Mouse (Mus musculus) embryonic facial prominence, embryonic 10.5 days (tissue): ENCODE measurements around the gene Gm49388. TPM values are rescaled to one million over a fixed set of nuclear protein-coding genes. Genes with fewer than 3 reads are reported as not detected.
A peak's percentile ranks its signal among the peaks of the same experiment; 100 is the strongest.
"Not testable (repeated sequence)": the region's sequence is repeated elsewhere in the genome, so short reads cannot be mapped to it uniquely, and the experiment has no call there.

Source experiments
- DNase-seq: peaks from one replicate; pipeline ENCODE4 v3.0.0-alpha.2; 2017; ENCODE audit warnings: low spot score
- H3K27ac ChIP-seq: fragments of 300-500 bp; sonication (generic); replicated peaks from 2 replicates; pipeline ENCODE4 v1.5.1; 2016; ENCODE audit warnings: mild to moderate bottlenecking
- H3K27me3 ChIP-seq: fragments of 300-500 bp; sonication (generic); replicated peaks from 2 replicates; pipeline ENCODE4 v1.6.1; 2016; ENCODE audit warnings: low read depth, mild to moderate bottlenecking; ENCODE audit not compliant: poor library complexity, severe bottlenecking
- H3K36me3 ChIP-seq: fragments of 300-500 bp; sonication (generic); replicated peaks from 2 replicates; pipeline ENCODE4 v1.6.1; 2016; ENCODE audit warnings: mild to moderate bottlenecking, moderate library complexity
- H3K4me1 ChIP-seq: fragments of 300-500 bp; sonication (generic); 2 replicates; pipeline ENCODE4 v1.6.1; 2016
- H3K4me3 ChIP-seq: fragments of 300-500 bp; sonication (generic); 2 replicates; pipeline ENCODE4 v1.5.1; 2016; ENCODE audit warnings: mild to moderate bottlenecking, moderate library complexity
- H3K9me3 ChIP-seq: fragments of 300-500 bp; sonication (generic); 2 replicates; pipeline ENCODE4 v1.6.1; 2016; ENCODE audit warnings: mild to moderate bottlenecking
- WGBS: fragments of 180-500 bp; shearing (Covaris S2); methylation state at CpG from one replicate; pipeline ENCODE4 v1.1.7; 2016; 5-methylcytosine and 5-hydroxymethylcytosine counted together
- polyA plus RNA-seq: library from polyadenylated mRNA; unstranded; fragments of >200 nt; fragmentation: Nextera tagmentation; extraction: Ambion mirVana; gene quantifications from 2 replicates; pipeline ENCODE4 v1.2.1, GENCODE M21; 2016

The Gm49388 gene
- polyA plus RNA-seq, 1 experiment from 2014 or later, result not detected

DNA sequence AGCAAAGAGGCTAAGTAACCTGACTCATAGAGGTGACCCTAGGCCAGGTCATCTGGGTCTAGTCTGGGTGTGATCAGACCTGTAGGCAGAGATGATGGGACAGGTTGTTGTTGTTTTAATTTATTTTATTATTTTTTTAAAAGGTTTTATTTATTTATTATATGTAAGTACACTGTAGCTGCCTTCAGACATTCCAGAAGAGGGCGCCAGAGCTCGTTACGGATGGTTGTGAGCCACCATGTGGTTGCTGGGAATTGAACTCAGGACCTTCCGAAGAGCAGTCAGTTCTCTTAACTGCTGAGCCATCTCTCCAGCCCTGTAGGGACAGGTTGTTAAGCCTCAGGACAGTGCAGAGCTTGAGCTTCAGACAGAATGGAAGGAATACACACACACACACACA lies 52.5 kb downstream of the Gm49388 start:
- H3K36me3 ChIP-seq, H3K27me3 ChIP-seq, H3K27ac ChIP-seq, H3K4me3 ChIP-seq, DNase-seq, H3K9me3 ChIP-seq: not testable (repeated sequence)
- 77% methylated on average over 4 of the region's 4 CpGs for WGBS
- peaks cover 14% of the 10 kb centered on the region for H3K4me1 ChIP-seq

DNA sequence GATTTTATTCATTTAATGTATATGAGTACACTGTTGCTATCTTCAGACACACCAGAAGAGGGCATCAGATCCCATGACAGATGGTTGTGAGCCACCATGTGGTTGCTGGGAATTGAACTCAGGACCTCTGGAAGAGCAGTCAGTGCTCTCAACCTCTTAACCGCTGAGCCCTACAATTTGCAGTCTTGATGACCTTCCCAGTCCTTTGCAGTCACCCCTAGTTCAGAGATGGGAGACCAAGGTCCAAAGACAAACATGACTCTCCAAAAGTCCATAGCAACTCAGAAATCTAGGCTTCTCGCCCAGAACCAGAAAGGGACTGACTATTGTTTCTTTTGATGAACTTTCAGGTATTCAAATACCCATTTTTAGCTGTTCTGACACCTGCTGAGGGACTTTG lies 54.6 kb downstream of the Gm49388 start:
- not testable (repeated sequence) for H3K27me3 ChIP-seq, DNase-seq, H3K4me3 ChIP-seq, H3K27ac ChIP-seq, H3K9me3 ChIP-seq
- 76% methylated on average over 2 of the region's 2 CpGs for WGBS
- peaks cover 15% of the 10 kb centered on the region for H3K36me3 ChIP-seq
- peaks cover 15% of the 10 kb centered on the region for H3K4me1 ChIP-seq

DNA sequence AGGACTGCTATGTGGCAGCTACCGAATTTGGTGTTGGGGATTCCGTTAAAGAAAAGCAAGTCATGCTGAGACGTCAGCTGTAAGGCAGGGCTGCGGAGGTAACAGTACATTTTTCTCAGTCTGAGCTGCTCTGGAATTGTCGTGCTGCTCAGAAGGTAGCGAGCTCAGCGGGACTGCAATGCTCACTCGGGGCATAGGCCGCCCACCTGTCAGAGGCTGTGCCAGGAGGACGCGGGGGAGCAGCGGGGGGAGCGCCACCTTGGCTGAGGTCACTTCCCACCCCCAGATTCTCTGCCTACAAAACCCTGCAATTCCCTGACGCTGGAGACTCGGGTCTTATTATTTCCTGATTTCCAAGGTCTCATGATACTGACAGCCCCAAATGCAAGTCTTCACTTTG lies 55.5 kb downstream of the Gm49388 start:
- Histone ChIP-seq H3K27ac (peak overlapping the region; percentile 85), H3K4me3 (peak overlapping the region; percentile 77), H3K9me3 (no peaks in the 10 kb centered on the region), H3K36me3 (peaks cover 16% of the 10 kb centered on the region), H3K4me1 (peaks cover 15% of the 10 kb centered on the region), H3K27me3 (no peaks in the 10 kb centered on the region)
- WGBS, result 5% methylated on average over 15 of the region's 15 CpGs
- no peak for DNase-seq

- Histone ChIP-seq H3K4me1 (peaks cover 15% of the 10 kb centered on the region), H3K36me3 (peaks cover 22% of the 10 kb centered on the region), H3K27me3 (no peaks in the 10 kb centered on the region), H3K27ac (peak overlapping the region; percentile 85), H3K4me3 (peak overlapping the region; percentile 77), H3K9me3 (no peaks in the 10 kb centered on the region)
- under 1% methylated on average over 46 of the region's 46 CpGs for WGBS
- peak; percentile 93 for DNase-seq
Observed at GRCm38 (mm10) chr7:127841340-127842000, 56.1 kb downstream of the Gm49388 start.

DNA sequence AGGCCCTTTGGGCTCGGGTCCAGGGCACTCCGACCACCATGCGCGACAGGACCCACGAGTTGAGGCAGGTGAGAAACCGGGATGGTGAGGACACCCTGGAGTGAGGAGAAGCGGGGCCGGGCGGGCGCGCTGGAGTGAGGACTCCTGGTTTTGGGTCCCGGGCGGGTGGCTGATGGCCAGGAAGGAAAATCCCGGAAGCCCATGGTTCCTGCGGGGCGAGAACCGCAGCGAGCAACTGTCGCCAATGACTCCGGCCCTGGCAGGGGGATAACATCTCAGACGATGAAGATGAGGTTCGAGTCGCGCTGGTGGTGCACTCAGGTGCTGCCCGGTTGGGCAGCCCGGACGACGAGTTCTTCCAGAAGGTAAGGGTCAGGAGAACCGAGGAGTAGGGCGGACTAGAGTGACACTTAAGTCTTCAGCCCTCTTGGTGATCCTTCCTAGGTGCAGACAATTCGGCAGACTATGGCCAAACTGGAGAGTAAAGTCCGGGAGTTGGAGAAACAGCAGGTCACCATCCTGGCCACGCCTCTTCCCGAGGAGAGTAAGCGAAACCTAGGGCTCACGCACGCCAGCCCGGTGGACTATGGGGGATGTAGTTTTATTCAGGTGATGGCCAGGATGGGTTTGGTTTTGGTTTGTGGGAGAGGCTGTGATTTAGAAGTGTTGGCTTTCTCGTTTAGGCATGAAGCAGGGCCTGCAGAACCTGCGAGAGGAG lies 56.8 kb downstream of the Gm49388 start:
- Histone ChIP-seq H3K27ac (peak overlapping the region; percentile 85), H3K4me1 (peaks cover 15% of the 10 kb centered on the region), H3K9me3 (no peaks in the 10 kb centered on the region), H3K4me3 (peak overlapping the region; percentile 77), H3K36me3 (peaks cover 29% of the 10 kb centered on the region), H3K27me3 (no peaks in the 10 kb centered on the region)
- peak; percentile 77 for DNase-seq
- WGBS, result under 1% methylated on average over 40 of the region's 40 CpGs

- Histone ChIP-seq H3K36me3 (peaks cover 25% of the 10 kb centered on the region), H3K27ac (no peak overlapping the region), H3K9me3 (no peaks in the 10 kb centered on the region), H3K27me3 (no peaks in the 10 kb centered on the region), H3K4me1 (no peaks in the 10 kb centered on the region), H3K4me3 (no peak overlapping the region)
- 80% methylated on average over 6 of the region's 6 CpGs for WGBS
- no peak for DNase-seq
Observed at GRCm38 (mm10) chr7:127849973-127850875, 64.8 kb downstream of the Gm49388 start.

DNA sequence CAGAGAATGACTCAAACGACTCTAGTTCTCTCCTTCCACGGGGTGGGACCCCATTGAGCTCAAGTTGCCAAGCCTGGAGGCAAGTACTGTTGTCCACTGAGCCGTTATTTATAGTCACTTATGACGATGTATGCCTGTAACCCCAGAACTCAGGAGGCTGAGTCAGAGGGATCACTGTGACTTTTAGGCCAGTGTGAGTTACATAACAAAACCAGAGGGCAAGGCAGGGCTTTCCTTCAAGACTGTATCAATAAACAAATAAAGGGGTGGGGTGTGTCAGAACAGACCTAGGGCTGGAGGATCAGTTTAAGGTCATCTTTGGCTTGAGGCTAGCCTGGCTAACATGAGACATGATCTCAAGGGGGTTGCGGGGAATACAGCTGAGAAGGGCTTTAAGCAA lies 65.5 kb downstream of the Gm49388 start:
- Histone ChIP-seq H3K27ac (no peak overlapping the region), H3K4me3 (no peak overlapping the region), H3K27me3 (no peaks in the 10 kb centered on the region), H3K9me3 (no peaks in the 10 kb centered on the region), H3K36me3 (peaks cover 24% of the 10 kb centered on the region), H3K4me1 (no peaks in the 10 kb centered on the region)
- DNase-seq, result no peak
- 66% methylated on average over 5 of the region's 5 CpGs for WGBS

Other genes with a start within 250 kb of the Gm49388 start
- 5.1 and 7.3 TPM in 2 replicates for gene Tmem265, start 224.2 kb upstream of the Gm49388 start, polyA plus RNA-seq
- 40.7 and 43.4 TPM in 2 replicates for gene Phkg2, start 212.3 kb upstream of the Gm49388 start, polyA plus RNA-seq
- 11.8 and 15.3 TPM in 2 replicates for gene Ccdc189, start 197.0 kb upstream of the Gm49388 start, polyA plus RNA-seq
- 61.2 and 64.2 TPM in 2 replicates for gene Rnf40, start 196.8 kb upstream of the Gm49388 start, polyA plus RNA-seq
- gene Zfp629, start 169.8 kb upstream of the Gm49388 start, polyA plus RNA-seq, result 31.6 and 33.6 TPM in 2 replicates
- gene Bcl7c, start 76.7 kb upstream of the Gm49388 start, polyA plus RNA-seq, result 60.2 and 70.0 TPM in 2 replicates
- gene Ctf1, start 72.9 kb upstream of the Gm49388 start, polyA plus RNA-seq, result 9.4 and 10.7 TPM in 2 replicates
- 0.19 TPM in 2 replicates for gene Ctf2, start 53.4 kb upstream of the Gm49388 start, polyA plus RNA-seq
- gene Fbxl19, start 41.1 kb upstream of the Gm49388 start, polyA plus RNA-seq, result 8.9 and 9.0 TPM in 2 replicates
- gene Orai3, start 15.8 kb upstream of the Gm49388 start, polyA plus RNA-seq, result 12.9 and 13.6 TPM in 2 replicates
- 14.7 and 15.2 TPM in 2 replicates for gene Setd1a, start 8.9 kb upstream of the Gm49388 start, polyA plus RNA-seq
- gene Hsd3b7, start 15.0 kb downstream of the Gm49388 start, polyA plus RNA-seq, result 6.8 and 8.0 TPM in 2 replicates
- 22.5 and 29.3 TPM in 2 replicates for gene Stx4a, start 38.7 kb downstream of the Gm49388 start, polyA plus RNA-seq
- 4.7 and 6.5 TPM in 2 replicates for gene Stx1b, start 38.9 kb downstream of the Gm49388 start, polyA plus RNA-seq
- gene Zfp646, start 90.6 kb downstream of the Gm49388 start, polyA plus RNA-seq, result 19.9 and 21.8 TPM in 2 replicates
- gene Zfp668, start 91.2 kb downstream of the Gm49388 start, polyA plus RNA-seq, result 42.5 and 49.1 TPM in 2 replicates
- 0.64 and 0.79 TPM in 2 replicates for gene Prss53, start 105.4 kb downstream of the Gm49388 start, polyA plus RNA-seq
- gene Gm21974, start 109.8 kb downstream of the Gm49388 start, polyA plus RNA-seq, result not detected in 2 replicates
- 47.6 and 59.1 TPM in 2 replicates for gene Vkorc1, start 110.0 kb downstream of the Gm49388 start, polyA plus RNA-seq
- gene Bckdk, start 118.5 kb downstream of the Gm49388 start, polyA plus RNA-seq, result 111 and 119 TPM in 2 replicates
- 48.7 and 49.6 TPM in 2 replicates for gene Kat8, start 126.9 kb downstream of the Gm49388 start, polyA plus RNA-seq
- gene Prss8, start 144.5 kb downstream of the Gm49388 start, polyA plus RNA-seq, result 14.8 and 15.8 TPM in 2 replicates
- gene Prss36, start 161.1 kb downstream of the Gm49388 start, polyA plus RNA-seq, result 10.7 and 12.9 TPM in 2 replicates
- gene Fus, start 181.8 kb downstream of the Gm49388 start, polyA plus RNA-seq, result 349 and 372 TPM in 2 replicates
- gene Pycard, start 208.3 kb downstream of the Gm49388 start, polyA plus RNA-seq, result 5.8 and 6.2 TPM in 2 replicates
- not detected in 2 replicates for gene Trim72, start 218.3 kb downstream of the Gm49388 start, polyA plus RNA-seq